Mouse (Mus musculus): ENCODE measurements at regions not wholly inside any gene's neighbourhood (a gene's known extent, or its start where the extent isn't known, plus 50 kb on each side); places are given as distances from the start of the nearest gene placed in this dataset.

DNA sequence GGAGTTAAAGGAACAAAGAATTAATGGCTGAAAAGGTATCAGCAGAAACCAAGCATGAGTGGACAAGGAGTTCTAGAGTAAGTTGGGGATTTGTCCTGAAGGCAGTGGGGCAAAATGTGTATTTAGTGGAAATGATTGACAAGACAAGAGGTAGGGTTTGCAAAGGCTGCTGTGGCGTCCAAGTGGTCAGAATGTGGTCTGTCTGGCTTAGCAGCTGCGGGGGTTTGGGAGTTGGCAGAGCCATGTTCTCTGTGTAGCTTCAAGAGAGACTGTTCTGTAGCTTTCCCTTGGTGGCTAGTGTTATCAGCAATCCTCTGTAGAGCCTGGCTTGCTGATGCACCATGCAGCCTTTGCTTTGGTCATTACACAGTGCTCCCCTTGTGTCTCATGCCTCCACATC lies 220.2 kb downstream of the 1700064H15Rik start:
- TF ChIP-seq E2F4 (IDR thresholded peaks at IDR 0.05; ENCODE audit: borderline replicate concordance, low read depth, low read length) (no peak), ETS1 (IDR thresholded peaks at IDR 0.05; ENCODE audit: low read depth, low read length) (no peak), ZKSCAN1 (IDR thresholded peaks at IDR 0.05; ENCODE audit: low read depth, low read length) (no peak), CTCF (IDR thresholded peaks at IDR 0.05 in 2 of 3, conservative IDR thresholded peaks at IDR 0.05 in 1 of 3; ENCODE audit: control insufficient read depth in 1 of 3, insufficient read depth in 1 of 3, low read depth in 2 of 3, low read length in 3 of 3, poor library complexity in 1 of 3, severe bottlenecking in 1 of 3) (no peak), BHLHE40 (IDR thresholded peaks at IDR 0.05; ENCODE audit: borderline replicate concordance, low read depth, low read length) (no peak), ZMIZ1 (IDR thresholded peaks at IDR 0.05; ENCODE audit: low read depth, low read length) (no peak), HCFC1 (IDR thresholded peaks at IDR 0.05; ENCODE audit: low read depth, low read length) (no peak), POLR2A (IDR thresholded peaks at IDR 0.05; ENCODE audit: control insufficient read depth in 1 of 2, insufficient read depth in 1 of 2, low read depth in 1 of 2, low read length in 2 of 2, poor library complexity in 1 of 2) (no peak), CHD1 (IDR thresholded peaks at IDR 0.05; ENCODE audit: low read depth, low read length) (no peak), TAL1 (IDR thresholded peaks at IDR 0.05; ENCODE audit: low read length) (no peak), GATA1 (IDR thresholded peaks at IDR 0.05; ENCODE audit: low read depth, low read length) (no peak), JUND (IDR thresholded peaks at IDR 0.05; ENCODE audit: low read depth, low read length) (no peak), POLR2AphosphoS5 (IDR thresholded peaks at IDR 0.05; ENCODE audit: borderline replicate concordance, low read depth, low read length) (no peak)
